Mouse (Mus musculus) left cerebral cortex, postnatal 10 days (tissue): ENCODE data around the gene Pde9a. TPM values are rescaled to one million over a fixed set of nuclear protein-coding genes. Genes with fewer than 3 reads are reported as not detected.

ENCODE experiments used
- DNase-seq, 2 experiments: peaks; one replicate each; pipeline ENCODE4 v3.0.0; 2021 to 2022; ENCODE audit warnings: low spot score in 2 of 2, mixed read lengths in 1 of 2; ENCODE audit errors: extremely low spot score in 1 of 2
- intact Hi-C: fragments of 180-260 bp; cut with DNase I; formaldehyde crosslinking; loops from one replicate; pipeline ENCODE4 v1.15.1; 2025
- total RNA-seq, 2 experiments: library from RNA; stranded (reverse); gene quantifications; 2 replicates each; pipeline ENCODE4 v1.2.3; 2021

Pde9a gene
- total RNA-seq, 2 experiments from 2014 or later: 32.8 to 41.4 TPM

- intact Hi-C loops: no loop called here
- no peak for DNase-seq
Observed at GRCm38 (mm10) chr17:31383320-31383719, 2.7 kb upstream of the Pde9a start.

- intact Hi-C loops: no loop called here
- peak in 1 of 2 experiments; percentile 46 for DNase-seq
Observed at GRCm38 (mm10) chr17:31384968-31385627, 912 bp upstream of the Pde9a start.

GRCm38 (mm10) chr17:31386766-31387275 lies 811 bp downstream of the Pde9a start:
- intact Hi-C loops: no loop called here
- DNase-seq: no peak

GRCm38 (mm10) chr17:31389432-31390050 lies 3.5 kb downstream of the Pde9a start:
- intact Hi-C loops: no loop called here
- DNase-seq: no peak

GRCm38 (mm10) chr17:31391462-31391861 lies 5.5 kb downstream of the Pde9a start:
- intact Hi-C loops: no loop called here
- no peak for DNase-seq

- intact Hi-C loops: no loop called here
- DNase-seq: no peak
Observed at GRCm38 (mm10) chr17:31392041-31392440, 6.0 kb downstream of the Pde9a start.

- intact Hi-C loops: no loop called here
- no peak for DNase-seq
Observed at GRCm38 (mm10) chr17:31393811-31394210, 7.8 kb downstream of the Pde9a start.

- no peak for DNase-seq
- intact Hi-C loops: no loop called here
Observed at GRCm38 (mm10) chr17:31400294-31400693, 14.3 kb downstream of the Pde9a start.

GRCm38 (mm10) chr17:31401160-31401559 lies 15.2 kb downstream of the Pde9a start:
- intact Hi-C loops: no loop called here

GRCm38 (mm10) chr17:31402713-31403112 lies 16.7 kb downstream of the Pde9a start:
- DNase-seq: no peak
- intact Hi-C loops: no loop called here

More at GRCm38 (mm10) chr17:31401160-31401559, 15.2 kb downstream of the Pde9a start:
- no peak for DNase-seq

- intact Hi-C loops: no loop called here
- DNase-seq: no peak
Observed at GRCm38 (mm10) chr17:31405694-31406227, 19.8 kb downstream of the Pde9a start.

GRCm38 (mm10) chr17:31409741-31410350 lies 23.8 kb downstream of the Pde9a start:
- intact Hi-C loops: no loop called here
- DNase-seq: no peak

- intact Hi-C loops: no loop called here
- peak in 1 of 2 experiments; percentile 50 for DNase-seq
Observed at GRCm38 (mm10) chr17:31415258-31415657, 29.2 kb downstream of the Pde9a start.

- DNase-seq: peak in 1 of 2 experiments; percentile 67
- intact Hi-C loops: no loop called here
Observed at GRCm38 (mm10) chr17:31418804-31419597, 33.0 kb downstream of the Pde9a start.

GRCm38 (mm10) chr17:31419598-31419950 lies 33.6 kb downstream of the Pde9a start:
- intact Hi-C loops: no loop called here

GRCm38 (mm10) chr17:31419995-31420394 lies 34.0 kb downstream of the Pde9a start:
- DNase-seq: no peak
- intact Hi-C loops: no loop called here

More at GRCm38 (mm10) chr17:31419598-31419950, 33.6 kb downstream of the Pde9a start:
- DNase-seq: no peak

GRCm38 (mm10) chr17:31420658-31421057 lies 34.6 kb downstream of the Pde9a start:
- intact Hi-C loops: no loop called here
- DNase-seq: no peak

- no peak for DNase-seq
- intact Hi-C loops: no loop called here
Observed at GRCm38 (mm10) chr17:31422381-31422780, 36.4 kb downstream of the Pde9a start.

- intact Hi-C loops: no loop called here
- no peak for DNase-seq
Observed at GRCm38 (mm10) chr17:31423020-31423419, 37.0 kb downstream of the Pde9a start.
